Mouse (Mus musculus): Measurements from ENCODE around the gene Slc2a2.

Slc2a2 gene

GRCm38 (mm10) chr3:28697797-28698196 lies at the start of gene Slc2a2:
Gene Slc2a2 (plus strand): TSS chr3:28697903.
- no peak for DNase-seq (ENCODE audit: low read depth, low spot score)

- DNase-seq (ENCODE audit: low read depth, low spot score): no peak
Observed at GRCm38 (mm10) chr3:28652574-28652973, 45.1 kb upstream of the Slc2a2 start.

- DNase-seq (ENCODE audit: low read depth, low spot score): no peak
Observed at GRCm38 (mm10) chr3:28653043-28653442, 44.7 kb upstream of the Slc2a2 start.

GRCm38 (mm10) chr3:28654740-28655139 lies 43.0 kb upstream of the Slc2a2 start:
- DNase-seq (ENCODE audit: low read depth, low spot score): no peak

GRCm38 (mm10) chr3:28658349-28658748 lies 39.4 kb upstream of the Slc2a2 start:
- no peak for DNase-seq (ENCODE audit: low read depth, low spot score)

- no peak for DNase-seq (ENCODE audit: low read depth, low spot score)
Observed at GRCm38 (mm10) chr3:28680851-28681250, 16.9 kb upstream of the Slc2a2 start.

- DNase-seq (ENCODE audit: low read depth, low spot score): no peak
Observed at GRCm38 (mm10) chr3:28681866-28682265, 15.8 kb upstream of the Slc2a2 start.

GRCm38 (mm10) chr3:28682411-28682810 lies 15.3 kb upstream of the Slc2a2 start:
- no peak for DNase-seq (ENCODE audit: low read depth, low spot score)

- no peak for DNase-seq (ENCODE audit: low read depth, low spot score)
Observed at GRCm38 (mm10) chr3:28685510-28685909, 12.2 kb upstream of the Slc2a2 start.

GRCm38 (mm10) chr3:28694811-28695210 lies 2.9 kb upstream of the Slc2a2 start:
- no peak for DNase-seq (ENCODE audit: low read depth, low spot score)

- DNase-seq (ENCODE audit: low read depth, low spot score): no peak
Observed at GRCm38 (mm10) chr3:28695608-28696007, 2.1 kb upstream of the Slc2a2 start.

GRCm38 (mm10) chr3:28696162-28696561 lies 1.5 kb upstream of the Slc2a2 start:
- DNase-seq (ENCODE audit: low read depth, low spot score): no peak

- DNase-seq (ENCODE audit: low read depth, low spot score): no peak
Observed at GRCm38 (mm10) chr3:28699601-28700000, 1.9 kb downstream of the Slc2a2 start.

- DNase-seq (ENCODE audit: low read depth, low spot score): no peak
Observed at GRCm38 (mm10) chr3:28705522-28706137, 7.9 kb downstream of the Slc2a2 start.

- DNase-seq (ENCODE audit: low read depth, low spot score): no peak
Observed at GRCm38 (mm10) chr3:28706736-28707135, 9.0 kb downstream of the Slc2a2 start.

- no peak for DNase-seq (ENCODE audit: low read depth, low spot score)
Observed at GRCm38 (mm10) chr3:28709740-28710139, 12.0 kb downstream of the Slc2a2 start.

GRCm38 (mm10) chr3:28713913-28714698 lies 16.4 kb downstream of the Slc2a2 start:
- no peak for DNase-seq (ENCODE audit: low read depth, low spot score)

- DNase-seq (ENCODE audit: low read depth, low spot score): no peak
Observed at GRCm38 (mm10) chr3:28718521-28718920, 20.8 kb downstream of the Slc2a2 start.

GRCm38 (mm10) chr3:28721218-28721617 lies 23.5 kb downstream of the Slc2a2 start:
- no peak for DNase-seq (ENCODE audit: low read depth, low spot score)

- no peak for DNase-seq (ENCODE audit: low read depth, low spot score)
Observed at GRCm38 (mm10) chr3:28721838-28722237, 24.1 kb downstream of the Slc2a2 start.

- no peak for DNase-seq (ENCODE audit: low read depth, low spot score)
Observed at GRCm38 (mm10) chr3:28722531-28722930, 24.8 kb downstream of the Slc2a2 start.

- DNase-seq (ENCODE audit: low read depth, low spot score): no peak
Observed at GRCm38 (mm10) chr3:28723534-28723933, 25.8 kb downstream of the Slc2a2 start.

- DNase-seq (ENCODE audit: low read depth, low spot score): no peak
Observed at GRCm38 (mm10) chr3:28725203-28725602, 27.5 kb downstream of the Slc2a2 start.

Data from brain, embryonic 18.5 days (tissue).